Mouse (Mus musculus) 3T3-L1 (cell line): ENCODE data around the gene Fndc9.

Source experiments
- DNase-seq: peaks from one replicate; pipeline ENCODE4 v3.0.0-alpha.2; 2015; ENCODE audit warnings: low read depth, low spot score

Fndc9 gene

GRCm38 (mm10) chr11:46233966-46234365, 1.4 kb upstream of the Fndc9 start:
- DNase-seq: no peak

DNA sequence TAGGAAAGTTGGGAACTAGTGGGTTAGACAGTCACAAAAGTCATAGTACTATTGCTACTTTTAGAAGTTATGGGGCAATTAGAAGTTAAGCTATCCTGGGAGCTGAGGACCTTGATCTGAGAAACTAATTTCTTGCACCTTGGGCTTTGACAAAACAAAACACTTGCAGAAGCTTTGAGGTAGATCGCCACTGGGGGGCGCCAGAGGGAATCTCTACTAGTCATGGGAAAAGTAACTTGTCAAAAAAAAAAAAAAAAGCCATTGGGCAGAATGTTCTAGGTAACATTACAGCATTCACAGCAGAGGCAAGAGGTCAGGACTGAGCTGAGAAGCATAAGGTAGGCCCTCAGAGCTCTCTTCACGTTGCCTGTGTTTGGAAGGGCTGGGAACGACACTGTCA, 1.6 kb downstream of the Fndc9 start:
- DNase-seq: peak; percentile 65

- DNase-seq: no peak
Observed at GRCm38 (mm10) chr11:46241150-46241673, 5.9 kb downstream of the Fndc9 start.

DNA sequence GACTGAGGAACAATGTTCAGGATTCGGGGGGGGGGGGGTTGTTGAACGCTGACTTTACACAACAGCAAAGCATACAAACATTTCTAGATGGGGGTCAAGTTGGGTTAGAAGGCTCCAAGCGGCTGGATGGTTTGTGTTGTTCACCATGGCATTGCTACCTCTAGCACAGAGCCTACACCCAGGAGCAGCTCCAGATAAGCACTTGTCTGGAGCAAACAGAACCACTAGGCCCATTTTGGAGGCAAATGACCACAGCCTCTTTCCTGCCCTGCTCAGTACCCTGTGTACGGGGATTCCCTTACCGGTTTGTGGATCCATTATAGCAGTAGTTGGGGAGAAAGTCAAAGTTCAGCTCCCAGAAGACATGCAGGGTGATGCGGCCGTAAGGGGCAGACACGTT, 6.7 kb downstream of the Fndc9 start:
- DNase-seq: no peak

DNA sequence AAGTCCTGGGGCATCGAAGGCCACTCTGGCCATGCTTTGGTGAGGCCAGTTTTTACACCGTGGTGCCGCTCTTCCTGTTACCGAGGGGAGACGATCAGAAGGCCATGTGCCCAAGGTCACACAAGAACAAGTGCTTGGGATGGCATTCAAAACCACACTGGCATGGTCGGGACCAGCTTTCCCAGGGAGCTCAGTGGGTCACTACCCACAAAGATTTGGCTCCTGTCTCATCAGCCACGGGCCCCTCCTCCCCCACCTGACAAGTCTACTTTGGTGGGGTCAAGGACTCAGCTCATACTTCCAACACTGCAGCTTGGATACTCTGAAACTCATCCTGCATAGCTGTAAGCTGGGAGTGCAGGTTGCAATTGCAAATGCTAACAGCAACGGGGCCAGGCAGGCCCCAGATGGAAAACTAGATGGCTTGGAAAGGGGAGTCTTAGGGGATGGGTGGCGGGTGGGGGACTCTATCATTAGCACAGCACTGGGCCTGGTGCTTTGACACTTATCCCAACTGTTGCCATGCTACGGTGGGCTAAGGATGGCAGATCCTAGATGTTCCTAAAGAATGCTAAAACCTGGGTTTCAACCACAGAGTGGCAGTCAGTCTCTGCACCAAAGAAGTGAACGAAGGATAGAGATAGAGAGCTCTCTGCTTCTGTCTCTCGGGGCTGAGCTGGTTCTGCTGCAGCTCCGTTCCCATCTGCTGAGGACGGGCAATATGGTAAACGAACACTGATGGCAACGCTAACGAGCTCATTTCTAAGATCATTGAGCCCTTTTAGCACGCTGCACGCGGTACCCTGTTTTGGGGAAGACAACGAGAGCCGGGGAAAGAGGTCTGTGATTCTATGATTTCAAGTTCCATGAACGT, 9.6 kb downstream of the Fndc9 start:
- DNase-seq: no peak

DNA sequence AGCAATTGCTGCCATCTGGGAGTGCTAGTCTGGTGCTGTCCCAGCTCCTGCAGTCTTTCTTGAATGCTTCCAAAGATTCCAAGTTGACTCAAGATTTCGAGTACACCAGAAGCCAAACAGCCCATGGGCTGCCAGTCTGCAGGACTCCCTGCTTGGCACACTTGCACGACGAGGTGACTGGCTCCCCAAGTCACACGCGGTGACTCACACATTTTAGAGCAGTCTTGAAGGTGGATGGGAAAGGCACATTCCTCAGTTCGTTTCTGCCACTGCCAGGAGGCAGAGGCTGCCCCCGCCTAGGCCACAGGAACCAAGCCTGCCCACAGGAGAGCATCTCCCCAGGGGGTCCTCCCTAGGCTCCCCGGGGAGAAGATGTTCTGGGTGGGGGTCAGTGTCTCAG, 10.6 kb downstream of the Fndc9 start:
- DNase-seq: peak; percentile 68

DNA sequence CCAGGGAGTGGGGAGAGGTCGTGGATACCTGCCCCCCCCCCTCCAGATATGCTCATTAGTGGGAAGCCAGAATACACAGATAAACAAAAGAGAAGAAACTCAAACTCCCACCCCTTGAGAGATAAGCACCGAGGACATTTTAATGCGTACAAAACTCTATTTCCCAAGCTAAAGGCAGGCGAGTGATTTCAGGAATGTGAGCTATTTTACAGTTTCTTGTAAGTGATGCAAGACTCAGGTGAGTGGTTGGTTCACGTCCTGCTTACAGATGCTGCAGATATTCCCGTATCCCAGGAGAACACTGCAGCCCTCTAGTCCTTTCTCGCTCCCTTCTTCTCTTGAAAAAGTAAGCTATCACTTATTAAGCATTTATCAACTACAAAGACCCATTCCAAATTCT, 11.1 kb downstream of the Fndc9 start:
- DNase-seq: peak; percentile 16

DNA sequence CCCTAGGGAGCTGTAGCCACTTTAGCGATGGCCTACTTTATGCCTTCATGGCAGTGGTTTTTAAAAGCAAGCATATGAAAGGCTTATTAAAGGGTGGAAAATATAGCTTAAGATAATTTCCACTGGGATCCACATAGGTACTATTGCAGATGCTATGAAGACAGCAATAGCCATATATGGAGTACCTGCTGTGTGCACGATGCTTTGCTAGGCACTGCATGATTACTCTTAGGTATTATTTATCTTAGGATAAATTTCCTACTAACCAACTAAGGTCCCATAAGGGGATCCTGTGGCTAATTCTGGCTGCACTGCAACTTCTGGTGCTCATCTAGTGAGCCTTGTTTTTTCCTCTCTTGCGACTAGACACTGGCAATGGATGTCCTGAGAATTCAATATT, 13.0 kb downstream of the Fndc9 start:
- no peak for DNase-seq

GRCm38 (mm10) chr11:46251994-46252393, 16.7 kb downstream of the Fndc9 start:
- DNase-seq: peak; percentile 76

- DNase-seq: no peak
Observed at GRCm38 (mm10) chr11:46255291-46255690, 20.0 kb downstream of the Fndc9 start.

GRCm38 (mm10) chr11:46258207-46258606, 22.9 kb downstream of the Fndc9 start:
- peak; percentile 34 for DNase-seq

GRCm38 (mm10) chr11:46258749-46259148, 23.4 kb downstream of the Fndc9 start:
- no peak for DNase-seq

- no peak for DNase-seq
Observed at GRCm38 (mm10) chr11:46262854-46263253, 27.5 kb downstream of the Fndc9 start.

DNA sequence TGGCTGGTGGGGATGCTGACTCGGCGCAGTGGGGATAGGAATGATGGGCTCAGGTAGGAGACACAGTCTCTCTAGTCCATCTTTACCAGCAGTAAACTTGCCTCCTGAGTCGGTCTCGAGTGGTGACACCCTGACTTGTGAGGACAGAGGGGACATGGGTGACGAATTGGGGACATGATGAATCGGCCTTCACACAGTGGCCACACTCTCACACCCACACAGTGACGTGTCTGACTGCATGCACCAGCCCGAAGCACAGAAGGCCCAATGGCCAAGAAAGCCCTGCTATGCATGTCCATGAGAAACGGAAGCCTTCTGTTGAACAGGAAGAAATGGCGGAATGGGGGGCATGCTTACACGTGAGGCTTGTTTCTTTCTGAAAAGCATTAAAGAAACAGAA, 28.0 kb downstream of the Fndc9 start:
- no peak for DNase-seq

DNA sequence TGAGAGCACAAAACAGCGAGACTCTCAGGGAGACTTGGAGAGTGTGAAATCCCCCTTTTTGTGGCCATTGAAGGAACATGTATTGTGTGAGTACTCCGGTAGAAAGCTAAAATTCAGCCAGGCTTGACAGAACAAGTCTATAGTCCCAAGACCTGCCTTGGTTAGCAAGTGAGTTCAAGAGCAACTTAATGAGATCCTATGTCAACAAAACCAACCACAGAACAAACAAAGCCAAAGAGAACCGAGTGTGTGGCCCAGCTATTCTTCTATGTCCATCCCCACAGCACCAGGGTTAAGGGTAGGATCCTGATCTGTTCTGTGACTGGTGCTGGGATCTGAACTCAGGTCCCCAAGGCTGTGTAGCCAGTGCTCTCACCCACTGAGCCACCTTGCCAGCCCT, 29.3 kb downstream of the Fndc9 start:
- DNase-seq: no peak

- DNase-seq: no peak
Observed at GRCm38 (mm10) chr11:46265031-46265786, 29.9 kb downstream of the Fndc9 start.

- peak; percentile 66 for DNase-seq
Observed at GRCm38 (mm10) chr11:46268991-46269390, 33.7 kb downstream of the Fndc9 start.

DNA sequence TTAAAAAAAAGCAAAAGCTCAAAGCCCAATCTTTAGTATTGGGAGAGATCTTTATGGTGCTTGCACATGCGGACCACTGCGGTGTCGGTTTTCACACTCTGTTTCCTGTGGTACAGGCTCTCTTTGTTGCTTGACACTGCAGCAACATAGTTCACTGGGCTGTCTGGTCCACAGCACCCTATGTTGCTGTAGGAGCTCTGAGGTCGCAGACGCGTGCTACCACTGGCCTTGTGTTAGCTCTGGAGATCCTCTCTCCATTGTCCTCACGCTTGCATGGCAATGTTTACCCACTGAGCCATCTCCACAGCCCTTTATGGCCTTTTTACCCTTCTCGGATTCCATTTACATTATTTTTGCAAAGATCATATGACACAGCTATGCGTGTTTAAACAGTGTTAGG, 34.1 kb downstream of the Fndc9 start:
- DNase-seq: no peak

GRCm38 (mm10) chr11:46269893-46270292, 34.6 kb downstream of the Fndc9 start:
- DNase-seq: no peak

DNA sequence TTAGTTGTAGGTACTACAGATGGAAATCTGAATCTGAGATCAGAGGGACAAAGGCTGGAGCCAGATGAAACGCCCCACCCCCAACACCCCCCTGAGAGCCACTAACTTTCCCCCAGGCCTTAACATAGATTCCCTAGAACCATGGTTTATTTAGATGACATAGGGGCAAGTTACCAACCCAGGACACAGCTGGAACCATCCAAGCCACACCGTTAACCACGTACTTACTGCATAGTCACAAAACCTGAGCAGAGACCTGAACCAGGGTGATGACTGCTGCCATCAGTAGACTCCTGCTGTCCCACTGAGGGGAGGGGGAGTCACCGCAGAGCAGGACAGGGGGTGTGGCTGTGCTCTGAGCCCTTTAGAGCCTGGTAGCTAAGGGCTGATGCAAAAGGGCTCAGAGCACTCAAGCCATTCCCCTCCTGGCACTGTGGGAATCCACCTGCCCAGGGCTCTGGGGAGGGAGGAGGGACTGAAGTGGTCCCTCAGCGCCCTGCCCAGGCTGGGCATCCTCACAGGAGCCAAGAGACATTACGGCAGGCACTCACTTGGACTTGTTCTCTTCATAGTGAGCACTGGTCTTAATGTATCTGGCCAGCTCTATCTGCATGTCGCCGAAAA, 36.8 kb downstream of the Fndc9 start:
- no peak for DNase-seq

DNA sequence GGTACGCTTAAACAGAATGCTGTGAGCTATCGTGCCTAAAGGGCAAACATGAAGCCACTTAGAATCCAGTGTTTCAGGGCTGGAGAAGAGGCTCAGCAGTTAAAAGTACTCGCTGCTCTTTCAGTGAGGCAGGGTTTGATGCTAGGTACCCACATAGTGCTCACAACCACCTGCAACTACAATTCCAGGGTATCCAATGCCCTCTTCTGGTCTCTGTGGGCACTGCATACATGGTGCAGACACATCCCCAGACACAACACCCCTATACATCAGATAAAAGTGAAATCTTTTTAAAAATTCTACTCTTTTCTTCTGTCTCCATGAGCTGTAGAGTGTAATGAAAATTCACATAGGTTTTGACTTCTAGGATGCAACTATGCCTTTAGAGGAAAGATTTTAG, 38.6 kb downstream of the Fndc9 start:
- DNase-seq: no peak

- peak; percentile 81 for DNase-seq
Observed at GRCm38 (mm10) chr11:46275302-46275701, 40.0 kb downstream of the Fndc9 start.
